Mouse (Mus musculus) lung, postnatal 0 days (tissue): ENCODE results near the gene Fxyd5.

Experiments
- CTCF ChIP-seq: IDR thresholded peaks from 2 replicates; pipeline ENCODE4 v1.5.1; 2016; ENCODE audit warnings: antibody characterized with exemption, mild to moderate bottlenecking
- EP300 ChIP-seq: IDR thresholded peaks from 2 replicates; pipeline ENCODE4 v1.6.1; 2016; ENCODE audit warnings: antibody characterized with exemption, mild to moderate bottlenecking, control low read depth

- no peak for TF ChIP-seq CTCF
- no peak for TF ChIP-seq EP300
These were observed 40.7 kb upstream of the Fxyd5 start for GRCm38 (mm10) chr7:31082831-31083588.
